Mouse (Mus musculus) limb, embryonic 15.5 days (tissue): ENCODE data around the gene Srrm2. TPM values are rescaled to one million over a fixed set of nuclear protein-coding genes. Genes with fewer than 3 reads are reported as not detected.

ENCODE experiments used
- ATAC-seq: fragments of 200-750 bp; cut with Nextera tagmentation; 2 replicates; pipeline ENCODE4 v1.8.0; 2017; ENCODE audit warnings: low read depth, moderate TSS enrichment; ENCODE audit not compliant: insufficient number of reproducible peaks, low FRiP score, low TSS enrichment
- H3K27ac ChIP-seq: fragments of 300-500 bp; sonication (generic); 2 replicates; pipeline ENCODE4 v1.5.1; 2015; ENCODE audit warnings: moderate library complexity, mild to moderate bottlenecking, inconsistent platforms
- H3K27me3 ChIP-seq: fragments of 300-500 bp; sonication (generic); 2 replicates; pipeline ENCODE4 v1.6.1; 2015; ENCODE audit warnings: inconsistent platforms
- H3K36me3 ChIP-seq: fragments of 300-500 bp; sonication (generic); 2 replicates; pipeline ENCODE4 v1.6.1; 2015; ENCODE audit warnings: inconsistent platforms
- H3K4me1 ChIP-seq: fragments of 300-500 bp; sonication (generic); 2 replicates; pipeline ENCODE4 v1.6.1; 2015; ENCODE audit warnings: inconsistent platforms
- H3K4me2 ChIP-seq: fragments of 300-500 bp; sonication (generic); 2 replicates; pipeline ENCODE4 v1.6.1; 2015; ENCODE audit warnings: mild to moderate bottlenecking, inconsistent platforms
- H3K4me3 ChIP-seq: fragments of 300-500 bp; sonication (generic); 2 replicates; pipeline ENCODE4 v1.5.1; 2015; ENCODE audit warnings: mild to moderate bottlenecking, inconsistent platforms
- H3K9ac ChIP-seq: fragments of 300-500 bp; sonication (generic); 2 replicates; pipeline ENCODE4 v1.6.1; 2015; ENCODE audit warnings: inconsistent platforms
- H3K9me3 ChIP-seq: fragments of 300-500 bp; sonication (generic); 2 replicates; pipeline ENCODE4 v1.6.1; 2016; ENCODE audit warnings: inconsistent platforms
- WGBS: fragments of 180-500 bp; shearing (Covaris S2); methylation state at CpG from one replicate; pipeline ENCODE4 v1.1.7; 2015; 5-methylcytosine and 5-hydroxymethylcytosine counted together
- polyA plus RNA-seq: library from polyadenylated mRNA; unstranded; fragments of >200 nt; fragmentation: Nextera tagmentation; extraction: Ambion mirVana; gene quantifications from 2 replicates; pipeline ENCODE4 v1.2.1, GENCODE M21; 2015

The Srrm2 gene
- polyA plus RNA-seq, 1 experiment from 2014 or later, result 436 TPM

GRCm38 (mm10) chr17:23789749-23790268, 523 bp upstream of the Srrm2 start:
- ATAC-seq, result no peak
- Histone ChIP-seq H3K27ac (peak overlapping the region; percentile 90), H3K4me1 (peaks cover 27% of the 10 kb centered on the region), H3K36me3 (no peaks in the 10 kb centered on the region), H3K27me3 (no peaks in the 10 kb centered on the region), H3K4me3 (peak overlapping the region; percentile 52), H3K9me3 (no peaks in the 10 kb centered on the region), H3K9ac (peak overlapping the region; percentile 70; the same call in 1 of the 2 replicates), H3K4me2 (peak overlapping the region; percentile 76)
- WGBS, result 17% methylated on average over 8 of the region's 8 CpGs

GRCm38 (mm10) chr17:23791079-23791357, 686 bp downstream of the Srrm2 start:
- peak overlapping the region; percentile 90; the same call in 1 of the 2 replicates for H3K27ac ChIP-seq
- no peak overlapping the region for H3K9ac ChIP-seq
- H3K4me2 ChIP-seq, result peak overlapping the region; percentile 76
- 37% methylated on average over 2 of the region's 2 CpGs for WGBS
- no peaks in the 10 kb centered on the region for H3K27me3 ChIP-seq
- peaks cover 19% of the 10 kb centered on the region for H3K4me1 ChIP-seq
- no peaks in the 10 kb centered on the region for H3K9me3 ChIP-seq
- H3K4me3 ChIP-seq, result peak overlapping the region; percentile 52
- ATAC-seq, result no peak
- no peaks in the 10 kb centered on the region for H3K36me3 ChIP-seq

GRCm38 (mm10) chr17:23795323-23795722, 5.0 kb downstream of the Srrm2 start:
- ATAC-seq, result no peak
- Histone ChIP-seq H3K4me2 (no peak overlapping the region), H3K27me3 (no peaks in the 10 kb centered on the region), H3K9me3 (no peaks in the 10 kb centered on the region), H3K27ac (no peak overlapping the region), H3K36me3 (no peaks in the 10 kb centered on the region), H3K4me3 (no peak overlapping the region), H3K4me1 (peaks cover 10% of the 10 kb centered on the region; the same call in 1 of the 2 replicates), H3K9ac (no peak overlapping the region)
- 94% methylated on average over 8 of the region's 8 CpGs for WGBS

GRCm38 (mm10) chr17:23797316-23797715, 7.0 kb downstream of the Srrm2 start:
- no peaks in the 10 kb centered on the region for H3K9me3 ChIP-seq
- H3K4me2 ChIP-seq, result no peak overlapping the region
- no peak for ATAC-seq
- no peak overlapping the region for H3K4me3 ChIP-seq
- H3K4me1 ChIP-seq, result 0 out of 2 replicates have a peak, but pooled peaks cover 1% of the 10 kb centered on the region
- WGBS, result 25% methylated on average over 7 of the region's 7 CpGs
- H3K27ac ChIP-seq, result no peak overlapping the region
- no peak overlapping the region for H3K9ac ChIP-seq
- no peaks in the 10 kb centered on the region for H3K36me3 ChIP-seq
- no peaks in the 10 kb centered on the region for H3K27me3 ChIP-seq

- no peaks in the 10 kb centered on the region for H3K9me3 ChIP-seq
- H3K36me3 ChIP-seq, result no peaks in the 10 kb centered on the region
- H3K27me3 ChIP-seq, result no peaks in the 10 kb centered on the region
- no peak overlapping the region for H3K27ac ChIP-seq
- H3K4me1 ChIP-seq, result peaks cover 20% of the 10 kb centered on the region
- H3K4me2 ChIP-seq, result no peak overlapping the region
- no peak for ATAC-seq
- 91% methylated on average over 10 of the region's 10 CpGs for WGBS
- no peak overlapping the region for H3K9ac ChIP-seq
- H3K4me3 ChIP-seq, result no peak overlapping the region
These were observed 11.3 kb downstream of the Srrm2 start for GRCm38 (mm10) chr17:23801627-23802026.

DNA sequence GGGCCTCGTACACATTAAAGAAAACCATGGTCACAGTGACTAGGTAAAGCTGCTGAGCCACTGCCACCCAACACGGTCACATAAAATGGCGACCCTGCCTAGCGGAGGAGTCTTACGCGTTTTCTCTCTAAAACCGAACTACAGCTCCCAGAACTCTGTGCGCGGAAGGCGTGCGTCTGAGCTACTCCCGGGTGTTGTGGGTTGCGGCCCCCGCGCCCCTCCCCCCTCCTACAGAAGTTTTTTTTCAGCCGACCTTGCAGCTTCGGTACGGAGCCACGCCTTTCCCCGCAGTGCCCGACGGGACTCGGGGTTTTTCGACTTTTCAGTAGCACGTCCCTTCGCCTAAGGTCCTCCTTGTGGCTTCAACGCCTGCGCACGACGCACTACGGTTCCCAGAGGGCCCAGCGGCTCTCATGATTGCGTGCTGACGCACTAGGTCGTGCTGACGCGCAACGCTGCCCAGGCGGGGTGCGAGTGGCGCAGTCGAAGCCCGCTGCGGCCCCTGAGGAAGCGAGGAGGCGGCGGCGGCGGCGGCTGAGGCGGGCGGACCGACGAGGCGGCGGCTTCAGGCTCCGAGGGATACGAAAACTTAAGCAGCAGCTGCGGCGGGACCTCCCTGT, 12.5 kb downstream of the Srrm2 start:
- peak overlapping the region; percentile 97 for H3K9ac ChIP-seq
- H3K36me3 ChIP-seq, result peaks cover 10% of the 10 kb centered on the region
- H3K27me3 ChIP-seq, result no peaks in the 10 kb centered on the region
- under 1% methylated on average over 60 of the region's 60 CpGs for WGBS
- peaks cover 31% of the 10 kb centered on the region for H3K4me1 ChIP-seq
- H3K27ac ChIP-seq, result peak overlapping the region; percentile 97
- peak overlapping the region; percentile 99 for H3K4me3 ChIP-seq
- no peaks in the 10 kb centered on the region for H3K9me3 ChIP-seq
- peak overlapping the region; percentile 59 for H3K4me2 ChIP-seq
- ATAC-seq, result peak; percentile 98

- H3K4me1 ChIP-seq, result peaks cover 31% of the 10 kb centered on the region
- H3K27ac ChIP-seq, result peak overlapping the region; percentile 97
- under 1% methylated on average over 70 of the region's 83 CpGs for WGBS
- H3K27me3 ChIP-seq, result no peaks in the 10 kb centered on the region
- H3K9me3 ChIP-seq, result no peaks in the 10 kb centered on the region
- ATAC-seq, result peak; percentile 31
- peak overlapping the region; percentile 59 for H3K4me2 ChIP-seq
- H3K9ac ChIP-seq, result peak overlapping the region; percentile 97
- peak overlapping the region; percentile 99 for H3K4me3 ChIP-seq
- peaks cover 16% of the 10 kb centered on the region for H3K36me3 ChIP-seq
These were observed 13.2 kb downstream of the Srrm2 start for GRCm38 (mm10) chr17:23803366-23804041.

- no peaks in the 10 kb centered on the region for H3K27me3 ChIP-seq
- peak overlapping the region; percentile 97 for H3K9ac ChIP-seq
- peak overlapping the region; percentile 59 for H3K4me2 ChIP-seq
- ATAC-seq, result no peak
- peaks cover 27% of the 10 kb centered on the region for H3K36me3 ChIP-seq
- H3K4me3 ChIP-seq, result peak overlapping the region; percentile 99
- H3K9me3 ChIP-seq, result no peaks in the 10 kb centered on the region
- H3K27ac ChIP-seq, result peak overlapping the region; percentile 97
- WGBS, result 1% methylated on average over 8 of the region's 8 CpGs
- H3K4me1 ChIP-seq, result peaks cover 31% of the 10 kb centered on the region
These were observed 14.2 kb downstream of the Srrm2 start for GRCm38 (mm10) chr17:23804426-23805085.

DNA sequence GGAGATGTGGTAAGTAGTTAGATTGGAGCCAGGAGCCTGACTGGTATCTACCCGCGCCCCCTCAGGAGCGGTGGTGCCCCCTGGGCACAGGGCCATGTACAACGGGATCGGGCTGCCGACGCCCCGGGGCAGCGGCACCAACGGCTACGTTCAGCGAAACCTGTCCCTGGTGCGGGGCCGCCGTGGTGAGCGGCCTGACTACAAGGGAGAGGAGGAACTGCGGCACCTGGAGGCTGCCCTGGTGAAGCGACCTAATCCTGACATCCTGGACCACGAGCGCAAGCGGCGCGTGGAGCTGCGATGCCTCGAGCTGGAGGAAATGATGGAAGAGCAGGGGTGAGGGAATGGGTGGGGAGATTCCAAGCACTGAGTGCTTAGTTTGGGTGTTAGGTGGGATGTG, 16.5 kb downstream of the Srrm2 start:
- Histone ChIP-seq H3K9ac (no peak overlapping the region), H3K9me3 (no peaks in the 10 kb centered on the region), H3K4me3 (peak overlapping the region; percentile 15; the same call in 1 of the 2 replicates), H3K27ac (peak overlapping the region; percentile 27; the same call in 1 of the 2 replicates), H3K27me3 (no peaks in the 10 kb centered on the region), H3K4me1 (peaks cover 31% of the 10 kb centered on the region), H3K36me3 (peaks cover 46% of the 10 kb centered on the region), H3K4me2 (peak overlapping the region; percentile 19; the same call in 1 of the 2 replicates)
- no peak for ATAC-seq
- 62% methylated on average over 25 of the region's 25 CpGs for WGBS

- H3K4me1 ChIP-seq, result peaks cover 28% of the 10 kb centered on the region
- peaks cover 55% of the 10 kb centered on the region for H3K36me3 ChIP-seq
- no peaks in the 10 kb centered on the region for H3K9me3 ChIP-seq
- no peak overlapping the region for H3K27ac ChIP-seq
- no peak overlapping the region for H3K4me3 ChIP-seq
- no peak overlapping the region for H3K9ac ChIP-seq
- no peaks in the 10 kb centered on the region for H3K27me3 ChIP-seq
- 94% methylated on average over 3 of the region's 3 CpGs for WGBS
- no peak overlapping the region for H3K4me2 ChIP-seq
- ATAC-seq, result no peak
These were observed 17.6 kb downstream of the Srrm2 start for GRCm38 (mm10) chr17:23807918-23808317.

- Histone ChIP-seq H3K9me3 (peaks cover 13% of the 10 kb centered on the region), H3K4me2 (no peak overlapping the region), H3K9ac (no peak overlapping the region), H3K27ac (no peak overlapping the region), H3K27me3 (no peaks in the 10 kb centered on the region), H3K36me3 (peaks cover 91% of the 10 kb centered on the region), H3K4me1 (no peaks in the 10 kb centered on the region), H3K4me3 (no peak overlapping the region)
- WGBS, result 97% methylated on average over 16 of the region's 16 CpGs
- ATAC-seq, result no peak
These were observed 25.3 kb downstream of the Srrm2 start for GRCm38 (mm10) chr17:23815641-23816040.

DNA sequence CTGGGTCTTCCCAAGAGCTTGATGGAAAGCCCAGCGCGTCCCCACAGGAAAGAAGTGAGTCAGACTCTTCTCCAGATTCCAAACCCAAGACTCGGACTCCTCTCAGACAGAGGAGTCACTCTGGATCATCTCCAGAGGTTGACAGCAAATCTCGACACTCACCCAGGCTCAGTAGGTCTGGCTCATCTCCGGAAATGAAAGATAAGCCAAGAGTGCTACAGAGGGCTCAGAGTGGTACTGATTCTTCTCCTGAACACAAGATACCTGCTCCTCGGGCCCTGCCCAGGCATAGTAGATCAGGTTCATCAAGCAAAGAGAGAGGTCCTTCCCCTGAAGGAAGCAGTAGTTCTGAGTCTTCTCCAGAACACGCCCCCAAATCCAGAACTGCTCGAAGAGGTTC, 28.2 kb downstream of the Srrm2 start:
- H3K36me3 ChIP-seq, result peaks cover 98% of the 10 kb centered on the region
- H3K27me3 ChIP-seq, result no peaks in the 10 kb centered on the region
- H3K4me1 ChIP-seq, result 0 out of 2 replicates have a peak, but pooled peaks cover 2% of the 10 kb centered on the region
- H3K4me3 ChIP-seq, result no peak overlapping the region
- H3K9me3 ChIP-seq, result peaks cover 13% of the 10 kb centered on the region
- ATAC-seq, result no peak
- no peak overlapping the region for H3K27ac ChIP-seq
- WGBS, result 98% methylated on average over 8 of the region's 8 CpGs
- no peak overlapping the region for H3K9ac ChIP-seq
- no peak overlapping the region for H3K4me2 ChIP-seq
